ENCODE assay signal across 8 mouse cellular contexts in genomic region chr17:33781124-33781977, GRCm38 (mm10). TPM values are rescaled to one million over a fixed set of nuclear protein-coding genes. Genes with fewer than 3 reads are reported as not detected.
DNase-seq lines count a peak whose midpoint lies in the region; ATAC-seq and TF ChIP-seq lines count a peak whose summit lies in the region.

Gene Angptl4, minus strand, starts transcription at chr17:33781830.

- no peaks in the 10 kb centered on the region for H3K27me3 ChIP-seq in ES-Bruce4 (ENCODE audit: control insufficient read depth, insufficient read depth, low read length, poor library complexity, severe bottlenecking)
- H3K27me3 ChIP-seq in forebrain, postnatal 0 days (ENCODE audit: insufficient read depth, low read length): no peaks in the 10 kb centered on the region

- TF ChIP-seq POLR2A in ES-Bruce4 (IDR thresholded peaks at IDR 0.05; ENCODE audit: insufficient read depth, low read length): no peak

- 2% methylated on average over 50 of the region's 50 CpGs for WGBS in forebrain, postnatal 0 days

- H3K9me3 ChIP-seq in ES-Bruce4 (replicated peaks; ENCODE audit: control insufficient read depth, insufficient read depth, low read length, poor library complexity, severe bottlenecking): no peaks in the 10 kb centered on the region
- no peaks in the 10 kb centered on the region for H3K9me3 ChIP-seq in forebrain, postnatal 0 days (ENCODE audit: low read length)

- no peak within 1 kb of the TSS for H3K27ac ChIP-seq in ES-Bruce4 (ENCODE audit: insufficient read depth, low read length)
- peak within 1 kb of the TSS; percentile 98 for H3K27ac ChIP-seq in brown adipose tissue, adult 24 weeks (replicated peaks; ENCODE audit: low read depth, low read length)
- 0 out of 2 replicates have a peak within 1 kb of the TSS, but pooled peaks have one; percentile 45 for H3K27ac ChIP-seq in forebrain, postnatal 0 days (ENCODE audit: low read depth, low read length)

- peak within 1 kb of the TSS; percentile 37 for H3K9ac ChIP-seq in ES-Bruce4 (ENCODE audit: low read depth, poor library complexity, severe bottlenecking)
- H3K9ac ChIP-seq in forebrain, postnatal 0 days: peak within 1 kb of the TSS; percentile 29; the same call in 1 of the 2 replicates

- H3K36me3 ChIP-seq in ES-Bruce4 (ENCODE audit: control insufficient read depth, insufficient read depth, low read length, poor library complexity, severe bottlenecking): peaks cover 9% of the 10 kb centered on the region
- no peaks in the 10 kb centered on the region for H3K36me3 ChIP-seq in forebrain, postnatal 0 days (ENCODE audit: insufficient read depth)

- H3K4me2 ChIP-seq in forebrain, postnatal 0 days (ENCODE audit: low read depth): peak within 1 kb of the TSS; percentile 83

- peak; percentile 86 for ATAC-seq in forebrain, postnatal 0 days
- ATAC-seq in hematopoietic stem cell, adult 5-6 weeks (replicated peaks in 1 of 2; ENCODE audit: insufficient read depth in 1 of 2, low FRiP score in 2 of 2, low TSS enrichment in 1 of 2, low read depth in 1 of 2, poor library complexity in 2 of 2, severe bottlenecking in 2 of 2): peak; percentile 71 to 74

- peak; percentile 46 for DNase-seq in forebrain, postnatal 0 days
- peak; percentile 53 for DNase-seq in layer of hippocampus, adult 9-11 months
- DNase-seq in lung, postnatal 10 days: peak; percentile 85
- peak; percentile 74 for DNase-seq in retina, embryonic 14.5 days (ENCODE audit: low spot score)
- peak; percentile 77 to 81 for DNase-seq in thymus, postnatal 36 days

- peaks cover 10% of the 10 kb centered on the region for H3K4me1 ChIP-seq in ES-Bruce4 (ENCODE audit: control insufficient read depth, insufficient read depth, low read length)
- H3K4me1 ChIP-seq in brown adipose tissue, adult 24 weeks (ENCODE audit: control insufficient read depth, insufficient read depth, insufficient read length, low read length): peaks cover 20% of the 10 kb centered on the region
- H3K4me1 ChIP-seq in forebrain, postnatal 0 days (ENCODE audit: insufficient read depth): no peaks in the 10 kb centered on the region; the same call in 1 of the 2 replicates

- H3K4me3 ChIP-seq in ES-Bruce4 (ENCODE audit: low read depth, low read length): peak within 1 kb of the TSS; percentile 66
- peak within 1 kb of the TSS; percentile 77 for H3K4me3 ChIP-seq in brown adipose tissue, adult 24 weeks (ENCODE audit: insufficient read depth, low read depth, low read length)
- peak within 1 kb of the TSS; percentile 41 for H3K4me3 ChIP-seq in forebrain, postnatal 0 days (ENCODE audit: low read depth, low read length)

- no peak for TF ChIP-seq EP300 in ES-Bruce4 (IDR thresholded peaks at IDR 0.05; ENCODE audit: insufficient read depth, low read depth, low read length)

- TF ChIP-seq CTCF in ES-Bruce4 (IDR thresholded peaks at IDR 0.05; ENCODE audit: low read depth, low read length): no peak
- no peak for TF ChIP-seq CTCF in forebrain, postnatal 0 days (IDR thresholded peaks at IDR 0.05; ENCODE audit: low read depth)

RNA-seq across cellular contexts. Expression of gene Angptl4, which starts in this region (rescaled TPM):
- polyA plus RNA-seq in ES-Bruce4 (2011; ENCODE audit: insufficient read depth, insufficient read length, low read depth, missing spikeins): 3.6 and 3.9 TPM in 2 replicates
- 243 and 355 TPM in 2 replicates for polyA plus RNA-seq in brown adipose tissue, adult 24 weeks (2012; ENCODE audit: insufficient read depth, insufficient read length, missing spikeins)
- total RNA-seq in forebrain, postnatal 0 days (2014; rRNA removed): 13.2 and 17.2 TPM in 2 replicates
- polyA plus RNA-seq in forebrain, postnatal 0 days (2015; fragmentation: Nextera tagmentation; extraction: Ambion mirVana): 24.4 and 25.2 TPM in 2 replicates
- total RNA-seq in hematopoietic stem cell, adult 5-6 weeks (2017): 5.6 and 6.6 TPM in 2 replicates
